Mouse (Mus musculus) thymus, postnatal 10 days (tissue): ENCODE results near the gene Dnajc6.

Experiments used
- DNase-seq, 2 experiments: peaks; one replicate each; pipeline ENCODE4 v3.0.0; 2021; ENCODE audit warnings: low spot score in 2 of 2

Gene Dnajc6

GRCm38 (mm10) chr4:101569076-101569475, 72.6 kb downstream of the Dnajc6 start:
- no peak for DNase-seq

DNA sequence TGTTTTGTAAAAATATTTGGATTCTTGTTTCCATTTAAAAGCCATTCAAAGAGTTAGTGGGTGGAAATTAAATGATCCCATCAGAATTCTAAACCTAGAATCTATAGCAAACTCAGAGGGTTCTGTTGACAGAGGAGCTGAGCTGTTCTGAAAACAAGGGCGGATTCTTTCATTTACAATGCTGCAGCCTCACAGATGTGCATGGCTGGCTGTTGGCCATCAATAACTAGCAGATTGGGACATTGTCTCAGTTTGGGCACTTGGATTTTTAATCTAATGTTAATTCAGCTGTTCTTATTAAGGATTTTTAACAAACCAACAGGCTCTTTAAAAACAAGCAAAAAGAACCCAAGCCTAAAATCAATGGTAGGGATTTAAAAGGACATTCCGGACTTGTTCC, 75.7 kb downstream of the Dnajc6 start:
- DNase-seq = no peak

- no peak for DNase-seq
Observed at GRCm38 (mm10) chr4:101575307-101575706, 78.9 kb downstream of the Dnajc6 start.

GRCm38 (mm10) chr4:101578720-101579119, 82.3 kb downstream of the Dnajc6 start:
- DNase-seq = no peak

DNA sequence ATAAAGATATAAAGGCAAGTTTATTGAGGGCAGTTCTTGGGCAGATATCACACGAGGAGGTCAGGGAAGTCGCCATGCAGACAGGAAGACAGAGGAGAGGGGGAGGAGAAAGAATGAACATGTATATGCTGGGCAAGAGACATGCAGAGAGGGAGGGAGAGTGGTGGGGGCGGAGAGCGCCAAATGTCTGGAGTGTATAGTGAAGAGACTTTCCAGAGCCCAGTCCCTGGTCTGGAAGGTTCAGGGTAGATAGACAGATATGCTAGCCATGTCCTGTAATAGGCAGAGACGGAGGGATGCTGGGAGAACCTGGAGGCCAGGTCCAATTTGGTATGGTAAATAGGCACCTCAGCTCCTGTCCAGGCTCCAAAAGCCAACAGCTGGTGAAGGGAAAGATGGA, 83.1 kb downstream of the Dnajc6 start:
- no peak for DNase-seq

DNA sequence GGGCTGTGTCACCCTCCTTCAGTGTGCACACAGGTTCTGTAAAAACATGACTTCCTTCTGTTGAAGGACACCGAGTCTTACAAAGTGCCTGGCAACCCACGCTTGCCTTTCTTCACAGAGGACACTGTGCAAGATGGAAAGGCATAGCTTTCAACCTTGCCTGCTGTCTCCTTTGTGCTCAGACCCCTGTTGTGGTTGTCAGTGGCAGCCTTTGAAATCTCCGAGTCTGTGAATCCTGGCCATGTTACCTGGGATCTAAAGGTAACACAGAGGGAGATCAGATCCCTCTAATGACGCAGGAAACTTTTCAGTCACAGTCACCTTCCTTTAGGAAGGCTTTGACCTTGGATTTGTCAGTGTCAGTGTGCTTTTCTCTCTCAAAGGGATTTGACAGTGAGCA, 84.7 kb downstream of the Dnajc6 start:
- no peak for DNase-seq

- DNase-seq = no peak
Observed at GRCm38 (mm10) chr4:101582882-101583281, 86.4 kb downstream of the Dnajc6 start.

DNA sequence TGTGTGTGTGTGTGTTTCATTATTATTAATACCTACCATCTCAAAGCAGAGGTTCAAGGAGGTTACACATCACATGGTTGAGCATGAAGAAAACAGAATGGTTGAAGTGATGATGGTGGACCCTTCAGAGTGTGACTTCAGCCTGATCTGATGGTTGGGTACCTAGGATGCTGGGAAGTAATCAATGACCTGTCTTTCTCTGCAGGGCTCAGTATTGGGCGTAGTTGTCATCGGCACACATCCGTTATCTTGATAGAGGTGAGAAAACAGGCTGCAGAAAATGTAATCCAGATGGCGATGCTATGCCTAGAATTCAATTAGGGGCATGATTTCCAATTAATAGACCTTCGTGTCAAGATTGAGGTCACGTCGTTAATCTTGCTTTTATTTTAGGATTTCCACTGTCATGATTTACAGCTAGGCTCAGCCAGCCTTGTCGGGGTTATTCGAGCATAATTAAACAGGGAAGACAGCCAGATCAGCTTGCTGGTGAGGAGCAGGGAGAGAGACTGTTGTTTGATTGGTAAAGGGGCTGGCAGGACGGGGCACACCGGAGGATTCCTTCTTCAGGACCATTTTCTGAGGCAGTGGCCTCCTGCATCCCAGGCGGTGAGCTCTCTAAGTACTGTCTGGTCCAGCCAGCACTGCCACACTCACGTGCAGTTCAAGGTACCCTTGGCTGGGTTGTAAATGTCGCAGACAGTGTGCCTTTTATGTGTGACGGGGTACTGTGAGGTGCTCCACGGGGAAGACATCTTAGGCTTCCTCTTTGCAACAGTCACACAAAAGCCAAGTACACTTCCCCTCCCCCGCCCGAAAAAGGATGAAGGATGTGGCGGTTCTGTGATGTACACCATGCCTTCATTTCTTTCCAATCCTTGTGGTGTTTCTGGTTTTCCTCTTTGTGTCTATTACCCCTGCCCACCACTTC, 88.3 kb downstream of the Dnajc6 start:
- no peak for DNase-seq

DNA sequence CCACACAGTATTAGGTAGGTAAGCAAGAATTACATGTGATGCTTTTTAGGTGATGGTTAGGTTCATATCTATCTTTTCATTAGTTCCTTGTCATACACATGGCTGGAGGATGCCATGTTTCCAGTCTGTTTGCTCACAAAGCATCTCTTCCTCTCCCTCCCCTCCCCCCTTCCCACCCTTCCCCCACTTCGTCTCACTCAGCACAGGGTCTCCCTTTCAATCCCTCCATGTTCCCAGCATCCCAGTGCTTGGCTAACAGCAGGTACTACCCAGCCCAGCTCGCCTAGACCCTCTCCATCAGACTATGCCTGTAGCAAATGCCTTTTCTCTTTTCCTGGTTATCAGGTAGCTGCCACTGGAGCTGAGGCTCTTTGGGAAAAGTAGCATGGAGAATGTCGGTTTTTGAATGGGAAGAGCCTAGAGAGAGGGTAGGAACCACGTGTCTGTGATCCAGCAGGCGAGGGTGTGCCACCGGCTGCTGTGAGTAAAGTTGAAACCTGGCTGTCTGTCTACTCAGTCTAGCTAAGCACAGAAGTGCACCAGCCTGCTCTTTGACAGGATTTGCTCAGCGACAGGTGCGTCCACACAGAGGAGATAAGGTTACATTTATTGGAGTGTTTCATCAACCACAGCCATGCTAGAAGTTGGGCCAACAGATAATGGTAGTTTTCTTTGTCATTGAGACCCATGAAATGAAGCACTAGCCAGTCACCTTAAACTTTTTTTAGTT, 89.2 kb downstream of the Dnajc6 start:
- no peak for DNase-seq

DNA sequence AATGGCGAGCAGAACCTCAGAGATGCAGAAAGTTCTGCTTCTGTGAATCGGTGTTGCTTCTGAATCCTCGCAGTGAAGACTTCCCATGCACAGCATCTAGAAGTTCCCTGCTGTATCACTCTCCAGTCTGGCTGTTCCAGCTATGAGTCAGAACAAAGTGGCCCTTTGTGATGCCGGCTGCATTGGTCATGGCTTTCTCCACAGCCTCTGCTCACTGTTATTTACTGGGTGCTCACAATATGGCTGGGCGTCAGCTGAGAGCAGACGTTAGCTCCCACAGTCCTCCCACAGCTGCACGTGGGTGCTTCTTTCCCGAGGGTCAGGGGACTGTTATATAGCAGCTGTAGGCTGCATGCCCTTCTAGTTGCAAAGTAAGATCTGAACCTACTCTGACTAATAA, 92.5 kb downstream of the Dnajc6 start:
- DNase-seq = no peak

- no peak for DNase-seq
Observed at GRCm38 (mm10) chr4:101589771-101590170, 93.3 kb downstream of the Dnajc6 start.

GRCm38 (mm10) chr4:101591400-101591799, 95.0 kb downstream of the Dnajc6 start:
- no peak for DNase-seq

DNA sequence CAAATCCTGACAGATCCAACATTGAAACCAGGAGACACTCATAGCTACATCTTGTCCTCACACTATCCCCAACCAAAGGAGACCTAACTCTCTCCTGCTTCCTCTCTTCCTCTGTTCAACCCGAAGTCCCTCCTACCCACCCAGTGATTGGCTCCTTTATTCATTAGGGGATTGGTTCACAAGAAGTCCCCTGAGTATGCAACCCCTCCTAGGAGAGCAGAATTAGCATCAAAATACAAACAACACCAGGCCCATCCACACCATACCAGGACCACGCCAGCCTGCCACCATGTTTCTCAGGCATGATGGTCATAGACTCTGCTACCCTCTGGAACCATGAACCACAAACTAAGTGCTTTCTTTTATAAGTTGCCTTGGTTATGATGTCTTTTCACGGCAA, 96.0 kb downstream of the Dnajc6 start:
- DNase-seq = no peak

DNA sequence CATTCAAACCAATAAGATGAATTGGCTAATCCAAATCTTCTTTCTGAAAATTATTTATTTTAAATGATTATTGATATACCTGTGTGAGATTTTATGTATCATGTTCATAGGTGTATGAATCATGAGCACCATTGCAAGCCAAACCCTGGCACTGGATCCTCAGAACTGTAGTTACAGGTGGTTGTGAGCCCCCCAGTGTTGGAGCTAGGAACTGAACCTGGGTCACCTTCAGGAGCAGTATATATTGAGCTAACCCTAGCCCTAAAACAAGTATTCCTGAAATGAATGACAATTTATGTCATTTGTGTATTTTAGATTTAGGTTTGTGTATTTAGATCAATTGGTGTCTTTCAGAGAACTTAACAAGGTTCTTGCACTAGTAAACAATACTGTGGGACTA, 105.3 kb downstream of the Dnajc6 start:
- DNase-seq = peak in 1 of 2 experiments; percentile 31

DNA sequence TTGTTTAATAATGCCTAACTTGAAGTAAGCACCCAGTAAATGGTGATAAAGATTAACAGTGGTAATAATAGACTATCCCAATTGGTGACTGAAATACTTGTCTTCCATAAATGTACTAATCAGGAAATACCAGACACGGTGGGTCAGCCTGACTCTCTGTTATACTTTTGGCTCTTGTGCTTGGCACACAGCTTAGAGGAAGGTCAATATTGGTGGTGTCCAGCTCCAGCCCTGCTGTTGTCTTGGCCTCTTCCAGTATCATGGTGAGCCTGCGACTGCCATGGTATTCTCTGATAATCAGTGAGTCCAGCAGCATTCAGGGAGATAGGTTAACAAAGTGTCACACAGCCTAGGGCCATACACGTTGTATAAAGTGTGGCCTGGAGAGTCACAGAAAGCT, 107.2 kb downstream of the Dnajc6 start:
- DNase-seq = no peak

DNA sequence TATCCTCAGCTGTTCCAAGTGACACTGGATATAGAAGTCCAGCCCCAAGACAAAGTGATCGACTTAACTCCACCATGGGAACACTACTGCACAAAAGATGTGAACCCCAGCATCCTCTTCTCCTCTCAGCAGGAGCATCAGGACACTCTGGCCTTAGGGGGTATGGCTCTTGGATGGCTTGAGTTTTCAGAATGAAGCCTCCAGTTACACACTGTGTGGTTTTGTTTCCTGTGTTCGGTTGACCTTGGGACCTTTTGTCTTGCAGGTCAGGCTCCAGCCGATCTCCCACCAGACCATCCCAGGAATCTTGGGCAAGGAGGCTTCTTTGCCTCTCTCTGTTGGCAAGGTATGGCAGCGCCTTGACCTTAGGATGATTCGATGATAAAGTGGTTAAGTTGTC, 120.1 kb downstream of the Dnajc6 start:
- no peak for DNase-seq

DNA sequence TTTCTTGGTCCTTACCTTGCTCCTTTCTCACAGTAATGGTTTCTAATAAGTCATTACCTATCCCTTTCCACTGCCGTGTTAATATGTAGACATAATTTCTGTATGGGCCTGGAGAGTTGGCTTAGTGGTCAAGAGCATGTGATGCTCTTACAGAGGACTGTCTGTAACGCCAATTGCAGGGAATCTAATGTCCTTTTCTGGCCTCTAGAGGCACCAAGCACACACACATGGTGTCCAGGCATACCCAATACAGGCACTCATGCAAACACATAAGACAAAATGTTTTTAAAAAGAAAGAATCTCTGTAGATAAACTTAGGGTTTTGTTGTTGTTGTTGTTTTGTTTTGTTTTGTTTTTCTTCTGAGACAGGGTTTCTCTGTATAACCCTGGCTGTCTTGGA, 121.3 kb downstream of the Dnajc6 start:
- no peak for DNase-seq

GRCm38 (mm10) chr4:101620206-101620605, 123.8 kb downstream of the Dnajc6 start:
- no peak for DNase-seq

DNA sequence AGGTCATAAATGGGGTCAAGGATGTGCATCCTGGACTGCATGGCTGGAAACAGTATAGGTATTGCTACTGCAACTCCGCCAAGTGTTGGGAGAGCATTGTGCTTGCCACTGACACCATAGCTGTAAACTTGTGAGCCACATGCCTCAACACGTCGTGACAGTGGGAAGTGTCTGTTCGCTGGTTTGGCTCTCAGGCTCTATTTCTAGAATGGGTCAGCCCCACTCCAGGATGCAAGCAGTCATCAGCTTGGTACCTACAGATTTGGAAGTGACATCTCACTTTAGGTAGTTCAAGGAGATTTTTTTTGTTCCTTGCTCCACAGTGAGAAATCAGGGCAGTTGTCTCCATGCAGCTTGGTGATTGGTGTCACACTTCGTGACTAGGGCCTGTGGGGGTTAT, 124.8 kb downstream of the Dnajc6 start:
- no peak for DNase-seq

- DNase-seq = no peak
Observed at GRCm38 (mm10) chr4:101625278-101625677, 128.8 kb downstream of the Dnajc6 start.

DNA sequence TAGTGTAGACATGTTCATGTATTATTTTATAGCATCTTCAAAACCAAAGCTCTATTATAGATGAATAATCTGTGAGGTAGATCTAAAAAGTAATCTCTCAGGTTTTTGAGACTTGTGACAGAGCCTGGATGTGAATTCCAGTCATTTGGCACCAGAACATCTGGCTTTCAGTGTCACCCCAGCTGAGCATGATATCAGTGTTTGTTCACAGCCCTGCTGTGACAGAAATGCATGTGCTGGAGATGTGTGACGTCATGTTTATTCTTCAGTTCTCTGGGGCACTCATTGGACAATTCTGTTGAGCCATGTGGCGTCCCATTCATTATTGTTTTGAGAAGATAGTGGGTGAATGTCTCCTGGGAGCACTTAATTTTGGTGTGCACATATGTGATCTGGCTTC, 139.1 kb downstream of the Dnajc6 start:
- DNase-seq = no peak

GRCm38 (mm10) chr4:101637472-101637871, 141.0 kb downstream of the Dnajc6 start:
- DNase-seq = no peak

GRCm38 (mm10) chr4:101640631-101641030, 144.2 kb downstream of the Dnajc6 start:
- DNase-seq = no peak
